16 mouse cellular contexts compared by ENCODE assay signal in the genomic region with DNA sequence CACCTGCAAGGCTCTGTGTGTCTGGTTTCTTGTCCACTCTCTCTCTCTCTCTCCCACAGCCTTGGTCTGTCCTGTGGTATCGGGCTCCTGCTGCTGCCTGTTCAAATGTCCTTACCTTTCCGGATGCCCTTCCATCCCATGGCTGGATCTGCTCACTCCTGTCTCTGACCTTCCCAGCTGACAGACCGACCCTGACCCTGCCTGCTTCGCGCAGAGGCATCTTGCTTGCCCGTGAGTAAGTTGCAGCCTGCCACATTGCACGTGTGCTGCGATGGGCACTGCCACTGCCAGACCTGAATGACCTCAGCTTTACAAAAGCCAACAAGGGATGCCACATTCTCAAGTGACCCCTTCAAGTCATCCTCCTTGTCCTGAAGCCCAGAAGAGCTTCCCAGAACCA.
"Had no signal": no experiment of that assay in that cellular context is flagged by ENCODE, and none has a peak within 500 bp of the region (broad histone marks: within the 10 kb centered on the region; RNA-seq: fewer than 3 reads in every experiment).

No protein-coding gene starts in this region.

- H3K27me3 ChIP-seq: neural tube, embryonic 13.5 days; neural tube, embryonic 15.5 days; stomach, embryonic 15.5 days had no signal

- H3K4me3 ChIP-seq: neural tube, embryonic 13.5 days; neural tube, embryonic 15.5 days; stomach, embryonic 15.5 days had no signal

- H3K36me3 ChIP-seq: neural tube, embryonic 13.5 days; neural tube, embryonic 15.5 days; stomach, embryonic 15.5 days had no signal

- DNase-seq: retina, postnatal 1 day; right cerebral cortex, adult 18-20 months; right cerebral cortex, postnatal 14 days; right cerebral cortex, postnatal 25 days; right cerebral cortex, postnatal 4 days; spleen, adult 18-20 months; thymus, adult 18-20 months; thymus, adult 2 months; thymus, postnatal 14 days; thymus, postnatal 25 days; thymus, postnatal 36 days; thymus, postnatal 4 days had no signal

- H3K9me3 ChIP-seq: neural tube, embryonic 13.5 days; neural tube, embryonic 15.5 days; stomach, embryonic 15.5 days had no signal

- H3K4me2 ChIP-seq: neural tube, embryonic 13.5 days; neural tube, embryonic 15.5 days; stomach, embryonic 15.5 days had no signal

- H3K9ac ChIP-seq: neural tube, embryonic 13.5 days; neural tube, embryonic 15.5 days; stomach, embryonic 15.5 days had no signal

- H3K27ac ChIP-seq: neural tube, embryonic 13.5 days; neural tube, embryonic 15.5 days; stomach, embryonic 15.5 days; stomach, postnatal 0 days had no signal
